Mouse (Mus musculus) activated CD4-positive, CD25-positive, alpha-beta regulatory T cell, adult 4 months (primary cell): ENCODE results near the gene Inmt. TPM values are rescaled to one million over a fixed set of nuclear protein-coding genes. Genes with fewer than 3 reads are reported as not detected.
"Not testable (repeated sequence)": the region's sequence is repeated elsewhere in the genome, so short reads cannot be mapped to it uniquely, and the experiment has no call there.

Experiments
- ATAC-seq: one replicate; pipeline ENCODE4 v1.8.0; 2017
- polyA plus RNA-seq, 2 experiments: library from polyadenylated mRNA; unstranded; fragments of 100-300 nt; shearing (Covaris generic); gene quantifications; one replicate each; pipeline ENCODE4 v1.2.1; 2017

Gene Inmt
- polyA plus RNA-seq, result not detected

DNA sequence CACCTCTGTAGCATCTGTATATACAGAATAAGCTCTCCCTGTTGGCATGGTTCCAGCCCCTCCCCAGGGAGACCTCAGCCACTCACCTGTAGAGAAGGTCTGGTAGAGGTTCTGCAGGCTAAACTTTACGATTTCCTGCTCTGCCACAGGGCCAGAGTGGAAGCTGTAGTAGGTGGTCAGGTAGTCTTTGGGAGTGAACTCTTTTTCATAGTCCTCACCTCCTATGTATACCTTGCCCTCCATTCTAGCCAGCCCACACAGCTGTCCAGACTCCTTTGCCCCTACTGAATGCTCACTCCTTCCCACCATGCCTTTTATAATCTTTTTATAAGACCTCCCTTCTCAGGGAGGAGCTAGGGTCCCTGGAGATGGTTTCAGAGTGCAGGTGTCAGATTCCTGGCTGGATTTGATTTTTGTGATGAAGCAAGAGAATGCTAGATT is at the start of gene Inmt:
Gene Inmt, minus strand, starts transcription at position 303 of the 441 bp plus-strand sequence.
- no peak for ATAC-seq

DNA sequence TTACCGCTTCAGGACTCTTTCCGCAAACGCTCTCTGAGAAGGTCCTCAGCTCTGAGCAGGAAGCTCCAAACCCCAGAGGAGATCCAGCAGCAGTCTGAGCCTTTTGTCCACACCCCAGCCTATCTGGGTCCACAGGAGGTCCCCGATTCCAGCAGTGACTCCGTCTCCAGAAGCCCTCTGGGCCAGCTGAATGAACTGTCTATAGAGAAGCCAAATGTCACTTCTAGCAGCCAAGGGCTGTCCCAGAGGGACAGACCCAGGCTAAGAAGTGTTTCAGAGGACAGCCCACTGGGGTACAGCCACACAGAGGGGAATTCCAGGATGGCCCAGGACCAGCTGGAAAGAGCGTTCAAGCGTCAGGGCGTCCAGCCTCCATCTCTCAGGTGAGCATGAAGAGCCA is 49.1 kb upstream of the Inmt start:
- no peak for ATAC-seq

DNA sequence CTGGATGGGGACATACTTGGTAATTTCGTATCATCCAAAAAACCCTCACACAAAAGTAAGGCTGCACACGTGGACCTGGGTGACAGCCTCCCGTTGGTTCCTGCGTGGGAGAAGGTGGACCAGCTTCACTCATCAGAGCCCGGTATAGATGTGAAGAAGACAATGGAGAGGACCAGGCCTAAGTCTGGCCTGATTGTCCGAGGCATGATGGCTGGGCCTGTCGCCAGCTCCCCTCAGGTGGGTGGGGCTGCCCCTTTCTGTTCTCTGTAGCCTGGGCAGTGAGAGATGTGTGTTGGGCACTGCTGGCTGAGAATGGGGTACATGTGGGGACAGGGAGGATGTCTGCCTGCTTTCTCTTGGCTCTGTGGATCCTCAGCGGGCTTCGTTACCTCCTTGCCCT is 43.4 kb upstream of the Inmt start:
- no peak for ATAC-seq

DNA sequence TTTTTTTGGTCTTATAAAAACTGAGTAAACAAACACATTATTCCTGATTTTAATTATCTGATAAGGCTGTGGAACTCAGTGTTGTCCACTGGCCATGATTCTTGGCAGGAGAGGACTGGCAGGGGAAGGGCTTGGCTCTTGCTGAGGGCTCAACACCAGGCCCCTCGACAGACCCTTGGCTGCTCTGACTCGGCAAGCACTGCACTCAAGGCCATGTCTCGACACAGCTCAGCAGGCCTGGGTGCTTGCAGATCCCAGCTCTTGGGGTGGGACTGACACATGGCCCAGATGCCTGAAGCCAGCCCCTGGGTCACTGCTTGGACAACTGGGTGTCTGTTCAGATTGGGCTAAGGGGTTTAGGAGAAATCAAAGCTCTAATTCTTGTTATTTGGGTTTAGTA is 39.7 kb upstream of the Inmt start:
- no peak for ATAC-seq

DNA sequence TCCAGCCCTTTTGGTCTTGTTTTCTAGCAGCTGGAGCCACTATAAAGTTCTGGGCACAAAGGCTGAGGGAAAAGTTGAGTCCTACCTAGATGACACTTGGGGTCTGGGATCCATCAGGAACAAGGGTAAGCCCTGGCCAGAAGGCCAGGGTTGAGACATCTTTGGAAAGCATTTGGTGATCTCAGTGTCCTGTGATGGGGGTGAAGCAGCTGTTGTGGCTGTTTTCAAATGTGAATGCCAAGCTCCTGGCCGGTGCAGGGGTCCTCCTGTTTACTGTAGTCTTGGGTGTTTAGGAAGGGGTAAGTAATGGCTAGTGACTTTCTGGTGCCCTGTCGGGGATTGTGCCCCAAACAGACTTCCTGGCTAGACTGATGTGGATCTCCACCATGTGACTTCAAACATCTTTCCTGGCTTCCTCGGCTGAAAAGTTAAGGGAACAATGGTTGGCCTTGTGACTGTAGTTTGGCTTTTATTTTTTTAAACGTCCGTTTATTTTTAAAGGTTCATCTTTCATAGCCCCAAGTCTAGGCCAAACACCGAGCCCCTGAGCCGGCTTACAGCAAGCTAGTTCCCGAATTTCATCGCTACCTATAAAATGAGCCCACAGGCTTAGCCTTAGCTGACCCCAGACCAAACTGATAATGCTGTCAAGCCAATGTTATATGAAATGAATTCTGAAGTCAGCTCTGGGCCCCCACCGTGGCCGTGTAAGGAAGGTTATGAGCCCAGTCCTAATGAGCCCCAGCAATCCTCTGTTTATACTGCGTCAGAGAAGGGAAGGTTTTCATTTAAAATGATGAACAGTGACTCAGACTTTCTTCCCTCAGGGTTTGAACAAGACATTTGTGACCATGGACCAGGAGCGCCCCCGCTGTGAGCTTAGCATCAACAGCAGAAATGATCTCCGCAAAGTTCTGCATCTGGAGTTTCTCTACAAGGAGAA is 35.9 kb upstream of the Inmt start:
- ATAC-seq, result no peak

DNA sequence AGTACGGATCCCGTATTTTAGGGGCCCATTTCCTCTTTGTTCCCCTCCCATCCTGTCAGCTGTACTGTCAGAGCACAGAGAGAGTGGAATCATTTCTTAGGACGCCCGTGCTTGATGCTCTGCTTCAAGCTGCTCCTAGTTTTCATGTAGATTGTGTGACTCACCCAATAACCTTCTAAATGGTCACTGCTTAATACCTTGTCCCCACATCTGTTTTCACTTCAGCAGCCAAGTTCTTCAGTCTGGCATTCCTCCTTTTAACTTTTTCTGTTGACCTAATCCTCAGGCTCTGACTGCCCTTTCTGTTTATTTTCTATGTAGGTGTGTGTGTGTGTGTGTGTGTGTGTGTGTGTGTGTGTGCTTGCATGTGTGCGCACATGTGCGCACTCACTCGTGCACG is 32.9 kb upstream of the Inmt start:
- ATAC-seq, result no peak

DNA sequence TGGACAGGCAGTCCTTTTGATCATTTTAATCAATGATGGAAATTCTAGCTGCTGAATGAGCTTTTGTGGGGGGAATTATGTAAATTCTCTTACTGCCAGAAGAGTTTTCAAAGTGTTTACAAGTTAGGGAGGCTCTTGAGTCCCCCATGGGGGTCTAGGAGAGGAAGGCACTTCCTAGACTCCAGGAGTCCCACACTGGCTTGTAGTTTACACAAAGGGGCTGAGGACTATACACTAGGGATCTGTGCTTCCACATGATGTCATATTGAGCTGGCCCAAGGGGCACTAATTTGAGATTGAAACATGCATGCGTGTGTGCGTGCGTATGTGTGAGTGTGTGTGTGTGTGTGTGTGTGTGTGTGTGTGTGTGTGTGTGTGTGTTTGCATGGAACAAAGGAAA is 29.1 kb upstream of the Inmt start:
- no peak for ATAC-seq

DNA sequence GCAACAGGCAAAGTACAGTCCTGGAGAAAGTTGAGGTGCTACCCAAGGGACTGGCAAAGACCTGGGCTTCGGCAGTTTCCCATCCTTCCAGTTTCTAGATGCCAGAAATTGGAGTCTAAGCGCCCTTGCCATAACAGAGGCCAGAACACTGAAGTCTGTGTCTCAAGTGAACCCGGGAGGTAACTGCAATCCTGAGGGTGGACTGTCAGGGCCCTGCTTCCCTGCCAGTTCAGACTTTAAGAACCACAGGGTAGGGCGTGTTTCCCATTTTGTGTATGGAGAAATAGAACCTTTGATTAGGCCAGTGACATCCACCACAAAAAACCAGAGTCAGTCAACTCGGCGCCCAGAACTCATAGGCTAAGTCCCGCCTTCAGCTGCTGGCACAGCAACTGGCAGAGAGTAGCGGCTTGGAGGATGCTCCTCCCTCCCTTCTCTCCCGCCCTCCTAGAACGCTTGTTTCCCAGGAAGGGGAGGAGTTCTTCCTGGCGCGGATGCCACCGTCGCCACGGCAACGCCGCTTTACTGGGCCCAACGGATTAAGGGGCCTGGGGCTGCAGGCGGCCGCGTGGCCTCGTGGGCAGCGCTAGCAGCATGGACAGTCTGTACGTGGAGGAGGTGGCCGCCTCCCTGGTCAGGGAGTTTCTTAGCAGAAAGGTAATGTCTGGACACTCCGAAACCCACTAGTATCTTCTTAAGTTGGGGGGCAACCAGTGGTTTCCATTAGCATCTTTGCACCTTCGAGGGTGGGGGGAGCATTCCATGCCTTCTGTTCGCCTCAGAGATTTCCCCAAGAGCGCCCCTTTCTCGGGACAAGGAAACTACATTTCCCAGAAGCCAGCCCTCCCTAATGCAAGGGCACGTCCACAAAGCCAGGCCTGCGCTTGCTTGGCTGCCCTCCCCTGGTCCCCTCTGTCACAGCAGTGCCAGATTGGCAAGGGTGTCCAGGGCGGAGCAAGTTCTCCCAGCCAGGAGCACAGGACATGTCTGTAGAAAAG is 28.4 kb upstream of the Inmt start, which contains the start of gene Mindy4:
Gene Mindy4, plus strand, starts transcription at position 471 of the 998 bp plus-strand sequence.
- ATAC-seq, result peak; percentile 46

DNA sequence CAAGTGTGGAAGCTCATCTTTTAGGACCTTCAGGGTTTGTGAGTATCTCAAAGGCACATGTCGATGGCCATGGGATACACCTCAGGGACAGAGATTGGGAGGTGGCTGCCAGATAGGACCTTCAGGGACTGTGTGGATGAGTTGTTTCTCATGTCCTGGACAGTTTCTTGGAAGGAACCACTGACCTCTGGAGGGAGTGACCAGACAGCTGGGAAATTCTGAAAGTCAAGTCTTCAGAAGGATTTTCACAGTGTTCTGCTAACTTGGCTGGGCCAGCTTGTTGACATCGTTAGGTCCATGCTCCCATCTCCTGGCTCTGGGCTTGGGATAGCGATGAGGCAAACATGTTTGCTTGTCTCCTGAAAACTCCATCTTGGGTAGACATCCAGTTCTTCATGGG is 24.2 kb upstream of the Inmt start:
- no peak for ATAC-seq

DNA sequence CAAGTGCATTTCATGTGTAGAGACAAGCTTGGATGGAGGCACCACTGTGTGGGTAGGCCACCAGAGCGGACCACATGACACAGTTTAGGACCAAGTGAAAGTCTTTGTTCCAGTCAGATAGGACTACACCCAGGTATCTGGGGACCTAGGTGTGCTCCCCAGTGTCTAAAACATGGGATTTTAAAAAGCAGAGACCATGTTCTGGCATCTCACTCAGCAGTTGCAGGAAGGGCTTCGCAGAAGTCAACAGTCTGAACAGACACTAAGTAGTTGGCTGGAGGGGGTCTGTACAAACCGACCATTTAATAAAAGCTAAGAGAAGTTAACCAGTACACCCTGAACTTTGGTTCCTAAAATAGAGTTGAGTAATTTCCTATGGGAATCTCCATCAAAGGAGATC is 18.3 kb upstream of the Inmt start:
- ATAC-seq, result no peak

DNA sequence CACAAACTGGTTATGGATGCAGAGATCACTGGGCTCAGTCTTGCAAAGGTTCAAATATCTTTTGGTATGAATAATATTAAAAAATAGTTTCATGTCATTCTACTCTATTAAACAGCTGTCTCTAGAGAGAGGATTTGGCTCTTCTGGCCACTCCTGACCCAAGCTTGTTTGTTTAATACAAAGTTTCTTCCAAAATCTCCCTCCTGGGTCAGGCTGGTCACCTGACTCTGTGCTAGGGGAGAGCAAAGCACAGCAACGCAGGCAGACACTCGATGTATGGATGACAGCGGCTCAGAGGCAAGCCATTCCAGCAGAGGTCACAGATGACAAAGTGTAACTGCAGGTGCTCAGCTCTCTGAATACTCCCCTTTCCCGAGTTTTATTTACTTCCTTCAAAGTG is 16.7 kb upstream of the Inmt start:
- no peak for ATAC-seq

DNA sequence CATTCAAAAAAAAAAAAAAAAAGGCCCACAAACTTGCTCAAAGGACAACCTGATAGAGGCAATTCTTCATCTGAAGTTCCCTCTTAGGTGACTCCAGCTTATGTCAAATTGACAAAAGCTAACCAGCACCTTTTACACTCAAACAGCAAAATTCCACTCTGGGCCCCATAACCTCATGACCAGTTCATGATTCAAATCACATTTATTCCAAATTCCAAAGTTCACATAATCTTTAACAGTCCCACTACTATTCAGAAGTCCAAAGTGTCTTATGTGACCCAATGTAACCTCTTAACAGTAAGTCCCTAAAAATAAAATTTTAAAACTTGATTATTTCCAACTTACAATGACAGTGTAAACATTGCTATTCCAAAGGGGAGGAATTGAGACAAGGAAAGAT is 14.6 kb upstream of the Inmt start:
- no peak for ATAC-seq

DNA sequence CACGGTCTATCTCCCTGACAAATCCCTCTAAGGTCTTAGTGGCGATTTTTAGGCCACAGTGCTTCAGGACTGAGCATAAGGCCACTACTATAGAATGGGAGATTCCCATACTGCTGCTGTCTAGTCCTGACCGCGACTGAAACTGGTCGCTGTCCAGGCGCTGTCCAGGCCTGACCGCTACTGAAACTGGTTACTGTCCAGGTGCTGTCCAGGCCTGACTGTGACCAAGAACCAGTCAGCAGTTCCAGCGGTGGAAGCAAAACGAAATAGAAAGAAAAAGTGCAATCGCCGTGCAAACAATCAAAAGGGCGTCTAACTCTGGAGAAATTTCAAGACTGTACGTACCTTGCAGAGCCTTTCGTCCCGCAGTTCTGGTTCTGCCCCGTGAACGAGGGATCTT is 13.0 kb upstream of the Inmt start:
- ATAC-seq, result not testable (repeated sequence)

DNA sequence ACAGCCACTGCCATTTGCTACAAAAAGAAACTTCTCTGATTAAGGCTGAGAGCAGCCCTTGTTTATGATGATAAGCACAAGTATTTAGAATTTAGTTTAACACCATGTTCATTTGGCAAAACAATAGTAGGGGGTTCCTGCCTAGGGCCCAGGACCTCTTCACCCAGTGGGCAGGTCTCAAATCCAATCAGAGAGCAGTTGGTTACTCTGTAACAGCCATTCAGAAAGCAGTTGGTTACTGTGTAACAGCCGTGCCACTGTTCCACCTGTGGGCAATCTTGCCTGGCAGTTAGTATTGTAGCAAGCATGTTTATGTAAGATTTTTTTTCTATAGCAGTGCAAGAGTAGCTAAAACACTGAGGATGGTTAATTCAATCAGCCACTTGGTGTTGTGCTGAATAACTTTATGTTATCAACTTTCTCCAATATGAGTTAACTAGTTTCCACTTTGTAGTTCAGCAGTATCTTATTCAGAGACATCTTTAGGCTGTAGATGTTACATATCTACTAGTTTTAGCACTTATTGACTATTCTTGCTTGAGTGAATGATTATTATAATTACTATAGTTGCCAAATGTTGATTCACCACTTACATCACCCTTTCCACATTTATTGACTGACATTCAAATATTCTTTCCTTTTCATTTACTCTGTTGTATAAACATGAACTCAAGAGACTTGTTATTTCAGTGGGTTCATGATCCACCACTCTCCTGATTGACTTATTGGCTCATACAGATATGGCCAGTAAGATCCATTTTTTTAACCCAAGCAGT is 8.0 kb upstream of the Inmt start:
- ATAC-seq, result no peak

DNA sequence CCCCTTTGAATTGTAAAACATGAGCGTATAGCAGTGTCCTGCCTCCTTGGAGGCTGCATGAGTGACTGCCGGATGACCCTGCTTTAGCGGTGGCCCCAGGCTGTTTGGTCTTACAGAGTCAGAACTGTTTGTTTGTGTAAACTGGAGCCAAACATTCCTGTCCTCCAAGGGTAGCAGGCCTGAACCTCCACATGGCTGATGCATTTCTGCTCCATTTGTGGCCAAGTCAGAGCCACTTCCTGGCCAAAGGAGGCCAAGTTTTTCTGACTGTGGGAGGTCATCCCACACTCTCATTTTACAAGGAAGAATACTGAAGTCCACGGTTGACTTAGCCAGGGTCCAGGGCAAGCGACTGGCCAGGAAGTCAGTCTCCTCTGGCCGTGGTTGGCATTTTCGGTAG is 4.7 kb upstream of the Inmt start:
- no peak for ATAC-seq

DNA sequence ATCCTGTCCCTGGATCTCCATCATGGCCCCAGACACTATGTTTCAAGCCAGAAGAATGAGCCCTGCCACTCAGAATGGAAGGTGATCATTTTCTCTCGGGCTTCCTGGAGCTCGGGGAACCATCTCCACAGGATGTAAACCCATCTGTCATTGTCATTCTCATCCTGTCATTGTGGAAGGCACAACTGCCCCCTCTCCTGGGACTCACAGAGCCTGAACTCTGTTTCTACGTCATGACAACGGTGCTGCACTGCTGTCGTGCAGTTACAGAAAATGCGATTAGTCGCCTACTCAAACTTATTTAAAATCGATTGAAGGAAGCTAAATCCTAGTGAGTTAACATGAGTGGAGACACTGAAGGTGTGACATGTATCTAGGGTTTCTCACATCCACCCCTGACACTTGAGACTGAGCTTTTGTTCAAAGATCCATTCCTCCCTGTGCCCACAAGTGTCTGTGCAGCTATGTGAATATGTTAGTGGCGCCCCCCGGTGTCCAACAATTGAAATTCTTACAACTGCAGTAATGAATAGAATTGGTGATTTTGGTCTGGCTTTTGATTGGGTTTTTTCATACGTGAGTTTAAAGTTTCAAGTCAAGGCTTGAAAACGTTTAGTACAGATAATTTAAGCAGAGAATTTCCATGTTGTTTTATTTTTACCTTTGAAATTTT is 2.4 kb upstream of the Inmt start:
- no peak for ATAC-seq

DNA sequence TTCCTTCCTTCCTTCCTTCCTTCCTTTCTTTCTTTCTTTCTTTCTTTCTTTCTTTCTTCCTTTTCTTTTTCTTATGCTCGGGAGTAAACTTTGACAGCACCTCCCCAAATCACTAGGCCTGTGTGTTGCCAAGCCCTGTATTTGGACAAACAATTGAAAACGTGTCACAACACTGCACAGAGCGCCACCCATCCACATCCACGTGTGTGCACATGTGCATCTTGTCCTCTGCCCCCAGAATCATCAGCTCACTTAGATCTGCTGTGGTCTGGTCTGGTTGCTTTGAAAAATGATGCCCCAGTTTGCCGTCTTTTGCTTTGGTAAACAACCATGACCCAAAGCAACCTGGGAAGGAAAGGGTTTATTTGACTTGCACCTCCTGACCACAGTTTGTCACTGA is 1.0 kb upstream of the Inmt start:
- ATAC-seq, result no peak

DNA sequence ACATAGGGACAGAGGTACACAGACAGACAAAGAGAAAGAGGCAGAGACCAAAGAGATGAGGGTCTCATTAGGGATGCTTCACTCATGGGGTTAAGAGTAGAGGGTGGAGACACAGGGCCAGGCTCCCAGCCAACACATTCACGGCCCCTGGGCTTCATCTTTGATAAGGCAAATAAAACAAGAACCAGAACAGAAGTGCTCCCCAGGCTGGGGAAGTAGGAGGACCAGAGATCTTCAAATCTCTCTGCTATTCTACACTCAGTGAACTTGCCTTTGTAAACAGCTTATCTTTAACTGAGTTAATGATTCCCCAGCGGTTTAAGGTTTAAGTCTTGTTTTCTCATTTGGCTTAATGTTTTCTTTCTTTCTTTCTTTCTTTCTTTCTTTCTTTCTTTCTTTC is 613 bp upstream of the Inmt start:
- ATAC-seq, result no peak

DNA sequence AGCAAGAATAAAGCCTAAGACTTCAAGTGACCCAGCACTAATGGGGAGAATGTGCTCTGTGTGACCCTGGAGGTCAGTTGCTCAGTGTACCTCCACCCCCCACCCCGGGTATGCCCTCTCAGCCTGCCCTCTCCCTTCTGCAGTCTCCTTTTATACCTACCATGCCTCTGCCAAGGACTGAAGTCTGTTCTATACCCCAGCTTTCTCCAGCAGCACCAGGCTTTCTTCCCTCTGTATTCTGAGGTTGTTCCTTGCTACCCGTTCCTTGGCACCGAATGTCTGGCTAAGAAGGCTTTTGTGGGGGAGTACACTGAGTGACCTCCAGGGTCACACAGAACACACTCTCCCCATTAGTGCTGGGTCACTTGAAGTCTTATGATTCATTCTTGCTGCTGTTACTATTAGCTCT is 898 bp downstream of the Inmt start:
- no peak for ATAC-seq

DNA sequence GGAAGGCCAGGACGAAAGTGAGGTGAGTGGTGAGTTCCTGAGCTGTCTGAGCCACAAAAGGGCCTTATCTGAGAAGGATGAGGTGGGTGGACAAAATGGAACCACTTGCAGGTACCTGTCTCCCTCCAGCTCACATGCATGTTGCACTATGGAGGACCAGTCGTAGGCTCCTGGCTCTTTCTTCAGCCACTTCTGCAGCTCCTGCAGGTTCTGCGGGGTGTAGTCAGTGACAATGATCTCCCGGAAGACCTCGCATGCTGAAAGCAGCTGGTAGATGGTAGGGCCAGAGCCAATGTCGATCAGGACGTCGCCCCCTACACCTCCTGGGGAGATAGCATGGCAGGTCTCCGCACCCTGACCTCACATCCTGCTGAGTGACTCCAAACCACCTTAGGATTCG is 1.7 kb downstream of the Inmt start:
- ATAC-seq, result no peak

DNA sequence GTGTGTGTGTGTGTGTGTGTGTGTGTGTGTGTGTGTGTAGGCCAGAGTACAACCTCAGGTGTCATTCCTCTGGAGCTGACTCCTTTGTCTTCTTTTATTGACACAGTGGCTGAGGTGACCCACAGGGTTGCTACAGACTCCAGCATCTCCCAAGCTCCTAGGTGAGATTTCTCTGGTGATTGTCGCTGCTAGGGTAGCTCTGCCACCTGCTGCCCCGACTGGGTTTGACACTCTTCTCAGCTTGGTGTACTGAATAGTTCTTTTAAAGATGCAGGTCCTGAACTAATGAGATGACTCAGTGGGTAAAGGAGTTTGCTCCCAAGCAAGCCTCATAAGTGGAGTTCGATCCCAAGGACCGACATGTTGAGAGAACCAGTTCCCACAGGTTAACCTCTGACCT is 3.2 kb downstream of the Inmt start:
- no peak for ATAC-seq

DNA sequence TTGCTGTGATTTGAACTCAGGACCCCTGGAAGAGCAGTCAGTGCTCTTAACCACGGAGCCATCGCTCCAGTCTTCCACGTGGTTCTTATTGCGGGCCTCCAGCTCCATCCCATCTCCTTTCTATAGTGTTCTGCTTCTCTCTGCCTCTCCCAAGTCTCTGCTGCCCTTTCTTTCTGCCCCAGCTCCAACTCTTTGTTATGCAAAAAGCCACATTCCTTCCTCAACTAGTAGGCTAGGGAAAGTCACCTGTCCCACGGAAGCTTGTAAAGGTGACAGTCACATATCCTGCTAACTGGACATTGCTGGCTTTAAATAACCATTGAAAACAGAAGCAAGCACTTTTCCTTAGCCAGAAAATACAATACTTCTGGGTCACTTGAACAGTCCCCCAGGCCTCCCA is 5.0 kb downstream of the Inmt start:
- ATAC-seq, result no peak
